Mouse (Mus musculus) lung, postnatal 0 days (tissue): ENCODE measurements around the gene Apoc2.

Source experiments
- CTCF ChIP-seq: IDR thresholded peaks from 2 replicates; pipeline ENCODE4 v1.5.1; 2016; ENCODE audit warnings: antibody characterized with exemption, mild to moderate bottlenecking
- EP300 ChIP-seq: IDR thresholded peaks from 2 replicates; pipeline ENCODE4 v1.6.1; 2016; ENCODE audit warnings: antibody characterized with exemption, mild to moderate bottlenecking, control low read depth

GRCm38 (mm10) chr7:19651063-19651786, 26.5 kb downstream of the Apoc2 start:
- TF ChIP-seq CTCF, result no peak
- TF ChIP-seq EP300, result no peak
